Mouse (Mus musculus): ENCODE data around the gene Nrros.

Gene Nrros

DNA sequence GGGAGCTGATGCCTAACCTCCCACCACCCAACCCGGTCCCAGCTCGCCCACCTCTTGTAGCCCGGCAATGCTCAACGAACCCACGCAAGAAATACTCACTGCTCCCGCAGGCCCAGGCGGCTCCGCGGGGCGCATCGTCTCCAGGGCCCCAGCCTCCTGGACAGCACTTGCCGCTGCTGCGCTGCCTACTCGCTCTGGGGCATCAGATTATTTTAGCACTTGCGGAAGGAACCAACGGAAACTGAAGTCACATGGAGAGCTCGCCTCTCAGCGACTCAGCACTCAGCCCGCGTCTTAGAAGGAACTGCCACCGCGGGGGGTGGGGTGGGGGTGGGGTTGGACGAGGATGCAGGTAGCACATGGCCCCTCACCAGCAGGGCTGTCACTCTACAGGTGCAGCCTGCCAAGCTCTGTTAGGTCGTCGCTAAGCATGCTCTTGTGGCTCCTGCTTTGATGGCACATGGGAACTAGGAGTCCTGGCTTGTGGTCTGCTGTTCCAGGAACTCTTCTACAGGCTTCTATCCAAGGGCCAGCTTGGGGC is at the start of gene Nrros:
Nrros (minus strand) TSS at position 314 of the 541 bp plus-strand sequence.
- no peak for DNase-seq (ENCODE audit: extremely low spot score, low read depth, low spot score)

GRCm38 (mm10) chr16:32214804-32215576 is 49.6 kb upstream of the Nrros start:
- no peak for DNase-seq (ENCODE audit: extremely low spot score, low read depth, low spot score)

GRCm38 (mm10) chr16:32214156-32214555 is 48.8 kb upstream of the Nrros start:
- no peak for DNase-seq (ENCODE audit: extremely low spot score, low read depth, low spot score)

- no peak for DNase-seq (ENCODE audit: extremely low spot score, low read depth, low spot score)
Observed at GRCm38 (mm10) chr16:32204902-32205301, 39.5 kb upstream of the Nrros start.

GRCm38 (mm10) chr16:32202681-32203080 is 37.3 kb upstream of the Nrros start:
- DNase-seq (ENCODE audit: extremely low spot score, low read depth, low spot score) = no peak

GRCm38 (mm10) chr16:32201004-32201325 is 35.6 kb upstream of the Nrros start:
- no peak for DNase-seq (ENCODE audit: extremely low spot score, low read depth, low spot score)

- DNase-seq (ENCODE audit: extremely low spot score, low read depth, low spot score) = peak; percentile 8
Observed at GRCm38 (mm10) chr16:32200256-32201003, 35.0 kb upstream of the Nrros start.

GRCm38 (mm10) chr16:32190011-32190441 is 24.6 kb upstream of the Nrros start:
- DNase-seq (ENCODE audit: extremely low spot score, low read depth, low spot score) = no peak

GRCm38 (mm10) chr16:32189109-32189508 is 23.7 kb upstream of the Nrros start:
- DNase-seq (ENCODE audit: extremely low spot score, low read depth, low spot score) = no peak

GRCm38 (mm10) chr16:32186056-32186455 is 20.7 kb upstream of the Nrros start:
- no peak for DNase-seq (ENCODE audit: extremely low spot score, low read depth, low spot score)

DNA sequence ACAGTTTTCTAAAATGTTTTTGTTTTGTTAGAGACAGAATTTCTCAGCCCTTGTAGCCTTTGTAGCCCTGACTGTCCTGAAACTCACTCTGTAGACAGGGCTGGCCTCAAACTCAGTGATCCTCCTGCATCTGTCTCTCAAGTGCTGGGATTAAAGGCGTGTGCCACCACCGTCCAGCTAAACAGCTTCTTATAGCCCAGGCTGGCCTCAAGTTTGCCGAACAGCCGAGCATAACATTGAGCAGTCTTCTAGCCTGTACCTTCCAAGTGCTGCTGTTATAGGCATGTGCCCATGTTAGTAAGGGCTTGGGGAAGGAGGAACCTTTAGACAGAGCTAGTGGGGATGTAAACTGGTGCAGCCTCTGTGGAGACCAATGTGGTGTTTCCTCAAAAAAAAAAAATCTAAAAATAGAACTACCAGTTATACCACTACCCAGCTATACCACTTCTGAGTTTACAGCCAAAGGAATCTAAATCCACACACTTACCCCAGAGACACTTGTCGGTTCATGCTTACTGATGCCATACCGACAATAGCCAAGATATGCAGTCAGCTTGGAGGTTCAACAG is 14.0 kb upstream of the Nrros start, which contains the start of gene Bex6:
Bex6 (plus strand) TSS at position 491 of the 569 bp plus-strand sequence.
- no peak for DNase-seq (ENCODE audit: extremely low spot score, low read depth, low spot score)

GRCm38 (mm10) chr16:32176896-32177686 is 11.7 kb upstream of the Nrros start:
- DNase-seq (ENCODE audit: extremely low spot score, low read depth, low spot score) = no peak

- no peak for DNase-seq (ENCODE audit: extremely low spot score, low read depth, low spot score)
Observed at GRCm38 (mm10) chr16:32175029-32175428, 9.6 kb upstream of the Nrros start.

DNA sequence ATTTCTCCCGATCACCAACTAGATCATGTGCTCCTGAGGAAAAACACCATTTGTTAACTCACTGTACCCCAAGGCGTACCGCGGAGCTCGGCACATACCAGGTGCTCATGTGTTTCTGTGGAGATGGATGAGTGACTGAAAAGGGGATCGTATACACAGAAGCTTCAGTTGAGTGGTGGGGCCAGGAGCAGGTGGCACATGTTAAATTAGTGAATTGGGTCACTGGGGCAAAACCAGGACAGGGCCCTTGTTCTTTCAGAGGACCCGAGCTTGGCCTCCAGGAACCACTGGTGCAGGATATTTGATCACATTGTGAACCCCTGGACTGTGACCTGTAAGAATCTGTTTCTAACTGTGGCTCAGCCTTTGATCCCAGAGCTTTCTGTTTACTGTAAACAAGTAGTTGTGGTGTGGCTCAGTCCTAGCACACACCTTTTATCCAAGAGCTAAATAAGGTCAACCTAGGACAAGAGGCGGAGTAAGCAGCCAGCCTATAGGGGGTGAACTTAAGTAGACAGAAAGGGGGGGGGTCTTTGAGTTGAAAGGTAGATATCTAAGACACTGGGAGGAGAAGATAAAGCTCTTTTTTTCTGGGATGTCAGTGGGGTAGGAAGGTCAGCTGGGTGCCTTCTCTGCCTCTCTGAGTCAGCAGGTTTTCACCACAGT is 9.1 kb upstream of the Nrros start:
- DNase-seq (ENCODE audit: extremely low spot score, low read depth, low spot score) = no peak

- DNase-seq (ENCODE audit: extremely low spot score, low read depth, low spot score) = no peak
Observed at GRCm38 (mm10) chr16:32173401-32173800, 8.0 kb upstream of the Nrros start.

- no peak for DNase-seq (ENCODE audit: extremely low spot score, low read depth, low spot score)
Observed at GRCm38 (mm10) chr16:32171031-32171731, 5.8 kb upstream of the Nrros start.

DNA sequence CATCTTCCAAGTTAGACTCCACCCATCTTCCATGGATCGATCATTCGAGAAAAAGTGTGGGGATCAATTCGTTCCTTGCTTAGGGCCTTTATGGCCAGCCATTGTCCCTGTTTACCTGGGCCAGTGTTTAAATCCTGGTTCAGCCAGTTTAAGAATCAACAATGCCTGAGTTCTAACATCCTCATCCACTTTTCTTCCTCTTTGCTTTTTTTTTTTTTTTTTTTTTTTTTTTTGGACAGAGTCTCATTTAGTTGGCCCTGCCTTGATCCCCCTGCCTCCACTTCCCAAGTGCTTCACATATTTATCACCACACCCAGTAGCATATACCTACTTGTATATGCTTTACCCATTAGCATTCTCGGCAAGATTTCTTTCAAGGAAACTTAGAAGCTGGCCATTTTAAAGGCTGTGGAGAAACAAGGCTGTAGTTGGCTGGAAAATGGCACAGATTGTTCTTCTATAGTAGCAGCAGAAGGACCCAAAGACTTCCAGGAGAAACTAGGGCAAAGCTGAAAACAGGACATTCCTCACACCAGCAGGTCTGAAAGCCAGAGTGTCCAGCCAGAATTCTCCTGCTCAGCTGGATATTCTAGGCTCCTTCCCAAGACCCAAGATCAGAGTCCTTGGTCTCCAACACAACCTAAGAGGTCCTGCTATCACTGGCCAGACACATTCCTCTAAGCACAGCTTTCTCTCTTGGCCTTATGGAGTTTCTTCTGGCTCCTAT is 2.6 kb upstream of the Nrros start:
- DNase-seq (ENCODE audit: extremely low spot score, low read depth, low spot score) = no peak

- DNase-seq (ENCODE audit: extremely low spot score, low read depth, low spot score) = no peak
Observed at GRCm38 (mm10) chr16:32164396-32165027, 882 bp downstream of the Nrros start.

DNA sequence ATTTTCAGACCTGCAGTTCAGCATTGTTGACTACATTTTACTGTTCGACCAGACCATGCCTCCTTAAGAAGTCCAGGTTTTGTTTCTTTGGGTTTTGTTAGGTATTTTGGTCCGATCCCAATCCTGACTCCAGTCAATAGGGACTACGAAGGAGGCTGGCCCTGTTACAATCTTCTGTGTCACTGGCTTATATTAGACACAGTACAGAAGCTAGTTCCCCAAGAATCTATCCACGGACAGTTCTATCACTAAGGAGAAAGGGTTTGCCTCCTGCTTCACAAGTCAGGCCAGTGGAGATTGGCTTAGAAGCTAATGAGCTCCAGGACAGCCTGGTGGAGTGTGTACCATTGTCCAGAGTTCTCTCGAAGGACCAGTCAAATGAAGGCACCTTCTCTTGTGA is 1.5 kb downstream of the Nrros start:
- DNase-seq (ENCODE audit: extremely low spot score, low read depth, low spot score) = no peak

Measured in hindlimb bud, embryonic 11.5 days (tissue).